Mouse (Mus musculus): Measurements from ENCODE around the gene Ltbp2.

GRCm38 (mm10) chr12:84863196-84863595, 13.1 kb downstream of the Ltbp2 start:
- TF ChIP-seq CTCF (IDR thresholded peaks at IDR 0.05; ENCODE audit: low read depth) (no peak), EP300 (IDR thresholded peaks at IDR 0.05; ENCODE audit: low read depth) (no peak)
